21 mouse cellular contexts compared by ENCODE assay signal in the genomic region with DNA sequence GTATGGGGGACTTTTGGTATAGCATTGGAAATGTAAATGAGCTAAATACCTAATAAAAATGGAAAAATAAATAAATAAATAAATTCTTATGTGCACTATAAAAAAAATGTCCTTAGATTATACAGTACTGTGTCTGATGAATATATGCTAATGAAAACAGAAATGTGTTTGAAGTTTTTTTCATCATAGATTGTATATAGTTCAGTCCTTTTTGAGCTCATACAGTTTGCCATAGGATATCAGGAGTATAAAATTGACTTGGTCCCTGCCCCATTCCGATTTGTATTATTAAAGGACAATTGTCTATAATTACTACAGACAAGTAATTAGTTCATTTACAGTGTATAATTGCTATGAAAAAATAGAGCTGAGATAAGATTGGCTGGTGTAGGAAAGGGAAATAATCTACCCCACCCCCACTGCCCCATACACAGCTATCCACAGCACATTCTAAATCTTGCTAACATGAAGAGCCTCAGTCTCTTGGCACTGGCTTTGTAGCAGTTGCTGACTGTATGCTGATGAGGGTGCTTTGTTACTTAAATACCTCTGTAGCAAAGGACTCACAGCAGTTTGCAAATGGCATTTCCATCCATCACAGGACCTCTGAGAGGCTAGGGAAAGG. TPM values are rescaled to one million over a fixed set of nuclear protein-coding genes. Genes with fewer than 3 reads are reported as not detected.
"Had no signal": no experiment of that assay in that cellular context is flagged by ENCODE, and none has a peak within 500 bp of the region (broad histone marks: within the 10 kb centered on the region; RNA-seq: fewer than 3 reads in every experiment).

No protein-coding gene starts in this region.

- H3K36me3 ChIP-seq: limb, embryonic 10.5 days; limb, embryonic 13.5 days; liver, embryonic 12.5 days; liver, embryonic 15.5 days; lung, embryonic 15.5 days; neural tube, embryonic 12.5 days had no signal

- ATAC-seq: liver, embryonic 12.5 days had no signal

- H3K9ac ChIP-seq: limb, embryonic 13.5 days; liver, embryonic 12.5 days; liver, embryonic 15.5 days; lung, embryonic 15.5 days; neural tube, embryonic 12.5 days had no signal

- H3K4me1 ChIP-seq: limb, embryonic 10.5 days; liver, embryonic 12.5 days; liver, embryonic 15.5 days; lung, embryonic 15.5 days; neural tube, embryonic 12.5 days had no signal

- H3K4me2 ChIP-seq: limb, embryonic 13.5 days; liver, embryonic 12.5 days; liver, embryonic 15.5 days; lung, embryonic 15.5 days; midbrain, embryonic 11.5 days; neural tube, embryonic 12.5 days had no signal

- H3K9me3 ChIP-seq: limb, embryonic 10.5 days; limb, embryonic 13.5 days; liver, embryonic 12.5 days; liver, embryonic 15.5 days; lung, embryonic 15.5 days; neural tube, embryonic 12.5 days had no signal

- H3K27ac ChIP-seq: kidney, postnatal 0 days; layer of hippocampus, adult 2 months; limb, embryonic 10.5 days; limb, embryonic 13.5 days; liver, embryonic 12.5 days; liver, embryonic 15.5 days; lung, embryonic 15.5 days; neural tube, embryonic 12.5 days had no signal

- H3K27me3 ChIP-seq: limb, embryonic 13.5 days; liver, embryonic 12.5 days; liver, embryonic 15.5 days; lung, embryonic 15.5 days; neural tube, embryonic 12.5 days had no signal

- H3K4me3 ChIP-seq: layer of hippocampus, adult 2 months; limb, embryonic 10.5 days; limb, embryonic 13.5 days; liver, embryonic 12.5 days; liver, embryonic 15.5 days; lung, embryonic 15.5 days; neural tube, embryonic 12.5 days had no signal

- DNase-seq: kidney, postnatal 25 days; layer of hippocampus, adult 9-11 months; liver; lung, adult 18-20 months; lung, postnatal 10 days; lung, postnatal 4 days; midbrain, embryonic 14.5 days; thymus, adult 18-20 months; thymus, postnatal 36 days had no signal

RNA-seq across cellular contexts. Expression of gene Lrrn1, which starts 54.3 kb away (rescaled TPM):
- total RNA-seq: megakaryocyte progenitor cell, adult 5-6 weeks; megakaryocyte-erythroid progenitor cell, adult 5-6 weeks; neutrophil, adult 5-6 weeks had no signal
